Comparison of ENCODE assay signal across 8 mouse cellular contexts in genomic region chr13:104109816-104110521, GRCm38 (mm10). TPM values are rescaled to one million over a fixed set of nuclear protein-coding genes. Genes with fewer than 3 reads are reported as not detected.
A peak's percentile ranks its signal among the peaks of the same experiment; 100 is the strongest.
DNase-seq lines count a peak whose midpoint lies in the region; ATAC-seq and TF ChIP-seq lines count a peak whose summit lies in the region.
"Had no signal": no experiment of that assay in that cellular context is flagged by ENCODE, and none has a peak within 500 bp of the region (broad histone marks: within the 10 kb centered on the region; RNA-seq: fewer than 3 reads in every experiment).

No protein-coding gene starts in this region.

- peak overlapping the region; percentile 73 for H3K9ac ChIP-seq in embryonic facial prominence, embryonic 12.5 days
- H3K9ac ChIP-seq in heart, embryonic 16.5 days (ENCODE audit: low read length): peak overlapping the region; percentile 76
- peak overlapping the region; percentile 70 for H3K9ac ChIP-seq in liver, postnatal 0 days (replicated peaks)

- H3K4me2 ChIP-seq in embryonic facial prominence, embryonic 12.5 days (replicated peaks): peak overlapping the region; percentile 89
- peak overlapping the region; percentile 94 for H3K4me2 ChIP-seq in heart, embryonic 16.5 days (ENCODE audit: low read depth, low read length)
- peak overlapping the region; percentile 99 for H3K4me2 ChIP-seq in liver, postnatal 0 days (ENCODE audit: low read depth, low read length)

- TF ChIP-seq EP300 in liver, postnatal 0 days (IDR thresholded peaks at IDR 0.05; ENCODE audit: low read depth): no peak

- no peak for TF ChIP-seq CTCF in liver, postnatal 0 days (IDR thresholded peaks at IDR 0.05; ENCODE audit: low read depth)

- DNase-seq in ES-CJ7 (ENCODE audit: low read depth, low spot score): peak; percentile 69
- peak; percentile 62 for DNase-seq in adrenal gland, adult 8-10 months
- peak; percentile 69 for DNase-seq in layer of hippocampus, adult 11-12 months (ENCODE audit: low spot score)
- peak; percentile 50 for DNase-seq in liver, postnatal 0 days
- peak; percentile 58 for DNase-seq in retina, embryonic 14.5 days (ENCODE audit: low spot score)

- H3K4me3 ChIP-seq in embryonic facial prominence, embryonic 12.5 days: peak overlapping the region; percentile 80
- peak overlapping the region; percentile 87 for H3K4me3 ChIP-seq in heart, embryonic 16.5 days (ENCODE audit: low read length)
- peak overlapping the region; percentile 78 for H3K4me3 ChIP-seq in liver, postnatal 0 days (ENCODE audit: low read depth, low read length)

- H3K36me3 ChIP-seq in embryonic facial prominence, embryonic 12.5 days: 0 out of 2 replicates have a peak, but pooled peaks cover 3% of the 10 kb centered on the region
- no peaks in the 10 kb centered on the region for H3K36me3 ChIP-seq in heart, embryonic 16.5 days (ENCODE audit: control insufficient read depth, insufficient read depth)
- H3K36me3 ChIP-seq in liver, postnatal 0 days (replicated peaks; ENCODE audit: insufficient read depth, low read length): no peaks in the 10 kb centered on the region

- WGBS in embryonic facial prominence, embryonic 12.5 days: under 1% methylated on average over 38 of the region's 38 CpGs
- 2% methylated on average over 35 of the region's 38 CpGs for WGBS in heart, embryonic 16.5 days
- 6% methylated on average over 26 of the region's 38 CpGs for WGBS in liver, postnatal 0 days (ENCODE audit: insufficient replicate concordance)

- 0 out of 2 replicates have a peak, but pooled peaks cover 10% of the 10 kb centered on the region for H3K4me1 ChIP-seq in embryonic facial prominence, embryonic 12.5 days
- H3K4me1 ChIP-seq in heart, embryonic 16.5 days (ENCODE audit: control insufficient read depth, insufficient read depth, low read length): peaks cover 9% of the 10 kb centered on the region; the same call in 1 of the 2 replicates
- H3K4me1 ChIP-seq in liver, postnatal 0 days (ENCODE audit: insufficient read depth): peaks cover 14% of the 10 kb centered on the region

- H3K27ac ChIP-seq in embryonic facial prominence, embryonic 12.5 days: no peak overlapping the region
- peak overlapping the region; percentile 23; the same call in 1 of the 2 replicates for H3K27ac ChIP-seq in heart, embryonic 16.5 days (ENCODE audit: low read length)
- peak overlapping the region; percentile 58; the same call in 1 of the 2 replicates for H3K27ac ChIP-seq in liver, postnatal 0 days (ENCODE audit: low read depth)

- no peaks in the 10 kb centered on the region for H3K9me3 ChIP-seq in embryonic facial prominence, embryonic 12.5 days
- H3K9me3 ChIP-seq in heart, embryonic 16.5 days (replicated peaks; ENCODE audit: control insufficient read depth, low read length): 0 out of 2 replicates have a peak, but pooled peaks cover 2% of the 10 kb centered on the region
- no peaks in the 10 kb centered on the region for H3K9me3 ChIP-seq in liver, postnatal 0 days (ENCODE audit: low read length)

- peak; percentile 86 for ATAC-seq in embryonic facial prominence, embryonic 12.5 days (ENCODE audit: insufficient number of reproducible peaks, insufficient read depth, low FRiP score, low TSS enrichment)
- peak; percentile 65 for ATAC-seq in heart, embryonic 16.5 days (replicated peaks; ENCODE audit: extremely low read depth, insufficient read depth, low FRiP score)
- ATAC-seq in liver, postnatal 0 days: peak; percentile 55

- H3K27me3 ChIP-seq in embryonic facial prominence, embryonic 12.5 days: no peaks in the 10 kb centered on the region
- H3K27me3 ChIP-seq in heart, embryonic 16.5 days (ENCODE audit: control insufficient read depth, insufficient read depth, low read length): peaks cover 2% of the 10 kb centered on the region; the same call in 1 of the 2 replicates
- H3K27me3 ChIP-seq in liver, postnatal 0 days (ENCODE audit: insufficient read depth, low read length): no peaks in the 10 kb centered on the region

RNA-seq across cellular contexts. Expression of gene Sgtb, which starts 0.4 kb away (rescaled TPM):
- 1 to 10 TPM; 3.9 to 9.4 (median 6.1) TPM for total RNA-seq in adrenal gland, adult 8-10 months (2022)
- polyA plus RNA-seq in embryonic facial prominence, embryonic 12.5 days (2016; fragmentation: Nextera tagmentation; extraction: Ambion mirVana): 9.6 and 9.7 TPM in 2 replicates
- polyA plus RNA-seq in heart, embryonic 16.5 days (2015; fragmentation: Nextera tagmentation; extraction: Ambion mirVana): 1.8 and 3.2 TPM in 2 replicates
- polyA plus RNA-seq in liver, postnatal 0 days (2015; fragmentation: Nextera tagmentation; extraction: Ambion mirVana): 2.1 and 2.2 TPM in 2 replicates
- total RNA-seq: hematopoietic stem cell, adult 5-6 weeks had no signal

RNA-seq across cellular contexts. Expression of gene Nln, which starts 0.6 kb away (rescaled TPM):
- 10 to 100 TPM; 14.4 to 19.6 (median 16.5) TPM for total RNA-seq in adrenal gland, adult 8-10 months (2022)
- 16.8 and 18.6 TPM in 2 replicates for polyA plus RNA-seq in embryonic facial prominence, embryonic 12.5 days (2016; fragmentation: Nextera tagmentation; extraction: Ambion mirVana)
- 20.3 and 21.8 TPM in 2 replicates for polyA plus RNA-seq in heart, embryonic 16.5 days (2015; fragmentation: Nextera tagmentation; extraction: Ambion mirVana)
- polyA plus RNA-seq in liver, postnatal 0 days (2015; fragmentation: Nextera tagmentation; extraction: Ambion mirVana): 40.4 and 61.5 TPM in 2 replicates
